14 mouse cellular contexts compared by ENCODE assay signal in genomic region chr15:67410012-67410411, GRCm38 (mm10).
DNase-seq lines count a peak whose midpoint lies in the region; ATAC-seq lines count a peak whose summit lies in the region.
"Had no signal": no experiment of that assay in that cellular context is flagged by ENCODE, and none has a peak within 500 bp of the region (broad histone marks: within the 10 kb centered on the region; RNA-seq: fewer than 3 reads in every experiment).

No protein-coding gene starts in this region.

- DNase-seq in T-cell, adult 2 months (ENCODE audit: low spot score) = peak; percentile 79
- peak; percentile 15 for DNase-seq in liver, embryonic 13.5 days
- DNase-seq in skeletal muscle tissue, adult 2 months (ENCODE audit: low read depth, low spot score) = peak; percentile 12
- no peak for DNase-seq in ovary, postnatal 10 days (ENCODE audit: low spot score)
- DNase-seq in adrenal gland, adult 8-10 months = no peak
- DNase-seq in ovary, postnatal 14 days (ENCODE audit: low spot score) = no peak
- no peak for DNase-seq in adrenal gland, postnatal 25 days
- DNase-seq: cerebellum, adult 11-12 months; gastrocnemius, postnatal 10 days; kidney, postnatal 25 days had no signal

- peak; percentile 91 for ATAC-seq in CD4-positive, CD25-positive, alpha-beta regulatory T cell, adult 4 months
- peak; percentile 81 for ATAC-seq in liver, embryonic 13.5 days (ENCODE audit: low read depth)

- no peaks in the 10 kb centered on the region for H3K36me3 ChIP-seq in liver, embryonic 13.5 days
- H3K36me3 ChIP-seq: forebrain, embryonic 10.5 days; G1E had no signal

- no peak overlapping the region for H3K4me2 ChIP-seq in liver, embryonic 13.5 days

- no peak overlapping the region for H3K27ac ChIP-seq in liver, embryonic 13.5 days
- H3K27ac ChIP-seq: forebrain, embryonic 10.5 days; stomach, postnatal 0 days had no signal

- no peak overlapping the region for H3K9ac ChIP-seq in liver, embryonic 13.5 days

- 26% methylated on average over 1 of the region's 1 CpGs for WGBS in liver, embryonic 13.5 days (ENCODE audit: insufficient replicate concordance)

- peaks cover 23% of the 10 kb centered on the region for H3K4me1 ChIP-seq in liver, embryonic 13.5 days (replicated peaks)

- no peaks in the 10 kb centered on the region for H3K27me3 ChIP-seq in liver, embryonic 13.5 days

- no peak overlapping the region for H3K4me3 ChIP-seq in liver, embryonic 13.5 days (replicated peaks)
- H3K4me3 ChIP-seq: forebrain, embryonic 10.5 days had no signal

- no peaks in the 10 kb centered on the region for H3K9me3 ChIP-seq in liver, embryonic 13.5 days (replicated peaks)
- H3K9me3 ChIP-seq: forebrain, embryonic 10.5 days; G1E had no signal

Comparison
In these comparisons a context has a peak if more than half of its experiments do, and no peak if none do; other contexts are left out.
1. DNase-seq: peak in T-cell, adult 2 months (single experiment), liver, embryonic 13.5 days (single experiment) and skeletal muscle tissue, adult 2 months (single experiment); none in ovary, postnatal 10 days (single experiment), adrenal gland, adult 8-10 months (single experiment), ovary, postnatal 14 days (single experiment) and adrenal gland, postnatal 25 days (single experiment).